Mouse (Mus musculus) spleen, postnatal 14 days (tissue): ENCODE results near the gene Insrr.

Experiments used
- DNase-seq, 2 experiments: peaks; one replicate each; pipeline ENCODE4 v3.0.0; 2021 to 2022; ENCODE audit warnings: low spot score in 2 of 2

The Insrr gene

DNA sequence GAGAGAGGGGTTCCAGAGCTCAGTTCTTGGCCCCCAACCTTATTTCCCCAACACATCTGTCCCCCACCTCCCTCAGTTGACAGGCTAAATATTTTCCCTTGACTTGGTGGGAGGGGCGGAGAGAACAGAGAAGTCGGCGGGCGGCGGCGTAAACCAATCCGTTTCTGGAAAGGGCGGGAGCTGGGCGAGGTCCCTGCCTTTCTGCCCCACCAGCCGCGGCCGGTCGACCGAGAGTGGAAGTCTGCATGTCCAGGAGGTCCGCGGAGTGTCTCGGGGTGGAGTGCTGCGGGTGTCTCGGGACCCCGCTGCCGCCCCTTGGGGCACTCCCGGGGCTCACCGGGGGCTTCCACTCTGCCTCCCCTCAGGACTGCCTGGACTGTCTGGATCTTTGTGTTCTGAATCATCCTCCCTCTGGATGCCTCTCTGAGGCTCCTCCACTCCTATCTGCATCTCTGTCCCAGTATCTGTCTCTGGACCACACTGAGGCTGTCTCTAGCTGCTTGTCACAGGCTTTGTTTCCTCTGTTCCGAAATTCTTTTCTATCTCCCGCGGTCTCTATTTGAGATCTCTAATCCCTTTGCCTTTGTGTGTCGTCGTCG, at the start of gene Insrr:
TSS of gene Insrr (plus strand) at position 216 of the 599 bp plus-strand sequence.
- DNase-seq = no peak

- no peak for DNase-seq
Observed at GRCm38 (mm10) chr3:87748431-87748830, 48.3 kb upstream of the Insrr start, which contains the start of gene Lrrc71. Gene Lrrc71, minus strand, starts transcription at chr3:87748625.

- peak in 1 of 2 experiments; percentile 25 for DNase-seq
Observed at GRCm38 (mm10) chr3:87749036-87749435, 47.7 kb upstream of the Insrr start.

GRCm38 (mm10) chr3:87749977-87750376, 46.8 kb upstream of the Insrr start:
- DNase-seq = no peak

GRCm38 (mm10) chr3:87752567-87752966, 44.2 kb upstream of the Insrr start:
- DNase-seq = no peak

DNA sequence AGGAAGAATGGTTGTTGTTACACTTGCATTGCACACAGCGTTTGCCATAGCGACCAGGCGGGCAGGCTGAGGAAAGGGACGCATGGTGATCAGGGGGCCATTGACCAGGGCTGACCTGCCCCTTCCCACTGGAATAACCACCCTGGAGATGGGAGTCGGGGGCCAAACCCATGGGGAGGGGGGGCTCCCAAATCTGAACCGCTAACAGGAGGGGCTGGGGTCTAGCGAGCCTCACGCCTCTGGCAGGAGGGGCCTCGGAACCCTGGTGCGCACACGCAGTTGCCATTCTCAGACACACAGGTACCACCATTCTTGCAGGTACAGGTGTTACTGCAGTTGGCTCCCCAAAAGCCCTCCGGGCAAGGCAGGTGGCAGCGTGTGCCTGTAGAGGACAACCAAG, 42.9 kb upstream of the Insrr start:
- DNase-seq = no peak

GRCm38 (mm10) chr3:87755964-87756363, 40.8 kb upstream of the Insrr start:
- peak; percentile 59 to 79 for DNase-seq

DNA sequence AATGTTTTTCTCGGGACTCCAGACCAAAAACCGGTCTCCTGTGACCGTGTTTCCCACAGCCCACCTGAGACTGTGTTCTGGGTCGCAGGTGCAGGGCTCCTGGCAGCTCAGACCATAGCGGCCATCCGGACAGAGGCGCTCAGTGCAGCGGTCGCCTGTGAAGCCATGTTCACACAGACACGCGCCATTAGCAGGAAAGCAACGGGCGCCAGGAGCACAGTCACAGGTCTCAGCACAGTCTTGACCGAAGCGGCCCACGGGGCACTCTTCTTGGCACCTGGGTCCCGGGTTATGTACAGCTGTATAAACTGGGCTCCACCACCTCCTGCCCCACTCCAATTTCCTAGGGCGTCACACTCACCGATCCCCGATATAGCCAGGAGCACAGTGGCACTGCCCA, 40.3 kb upstream of the Insrr start:
- DNase-seq = no peak

- DNase-seq = no peak
Observed at GRCm38 (mm10) chr3:87758641-87759040, 38.1 kb upstream of the Insrr start.

GRCm38 (mm10) chr3:87761408-87762375, 35.1 kb upstream of the Insrr start:
- no peak for DNase-seq

DNA sequence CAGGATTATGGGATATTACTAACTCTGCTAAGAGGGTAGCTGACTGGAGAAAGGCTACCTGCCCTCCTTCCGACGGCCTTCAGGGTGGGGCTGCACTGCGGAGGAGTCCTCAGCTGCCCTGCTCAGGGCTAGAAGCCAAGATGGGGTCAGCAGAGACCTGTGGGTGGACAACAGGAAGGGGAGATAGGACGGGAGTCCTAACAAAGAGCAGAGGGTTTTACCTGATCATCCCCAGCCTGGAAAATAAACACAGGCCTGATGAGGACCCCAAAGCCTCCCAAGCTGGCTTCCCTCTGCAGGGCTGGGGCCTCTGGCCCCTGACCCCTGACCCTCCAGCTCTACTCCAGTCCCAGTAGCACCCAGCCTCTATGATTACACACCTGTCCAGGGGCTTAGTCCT, 33.5 kb upstream of the Insrr start:
- no peak for DNase-seq

DNA sequence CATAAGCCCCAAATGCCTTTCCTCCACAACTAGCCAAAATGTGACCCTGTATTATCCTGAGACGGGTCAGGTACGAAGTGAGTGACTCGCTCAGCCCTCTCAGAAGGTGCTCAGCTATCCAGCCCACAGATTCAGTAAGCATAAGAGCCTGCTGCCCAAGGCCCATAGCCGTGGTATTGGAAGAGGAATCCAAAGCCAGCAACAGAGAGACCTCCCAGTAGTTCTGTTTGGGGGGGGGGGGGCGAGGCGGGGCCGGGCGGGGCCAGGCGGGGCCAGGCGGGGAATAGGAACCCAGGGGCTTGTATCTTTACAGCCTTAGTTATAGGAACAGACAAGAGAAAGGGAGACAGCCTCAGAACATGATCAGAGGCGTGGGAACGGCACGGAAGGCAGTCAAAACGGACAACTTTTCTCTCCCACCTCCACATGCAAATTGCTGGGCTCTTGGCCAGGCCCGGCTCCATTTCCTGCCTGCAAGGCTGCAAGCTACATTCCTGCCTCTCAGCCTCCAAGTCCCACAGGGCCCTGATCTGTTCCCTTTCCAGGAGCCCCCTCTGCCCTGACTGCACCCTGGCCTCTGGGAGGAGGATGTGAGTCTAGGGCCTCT, 33.0 kb upstream of the Insrr start:
- peak in 1 of 2 experiments; percentile 23 for DNase-seq

DNA sequence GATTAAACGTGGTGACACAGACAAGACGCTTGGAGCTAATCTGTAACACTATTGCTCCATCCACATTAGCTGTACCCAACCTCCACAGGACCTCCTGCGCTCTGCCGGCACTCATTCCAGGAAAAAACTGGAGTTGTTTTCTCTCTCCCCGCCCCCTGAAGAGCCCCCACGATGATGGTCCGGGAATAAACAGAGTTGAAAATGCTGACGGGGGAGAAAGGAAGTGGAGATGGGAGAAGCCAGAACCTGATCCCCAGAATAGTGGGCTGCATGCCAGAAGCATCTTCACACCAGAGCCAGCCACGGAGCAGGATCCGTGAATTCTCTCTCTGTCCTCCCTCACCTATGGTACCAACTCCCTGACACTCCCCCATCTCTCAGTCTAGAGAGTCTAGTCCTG, 32.2 kb upstream of the Insrr start:
- DNase-seq = no peak

- peak; percentile 32 to 52 for DNase-seq
Observed at GRCm38 (mm10) chr3:87765091-87765490, 31.7 kb upstream of the Insrr start.

DNA sequence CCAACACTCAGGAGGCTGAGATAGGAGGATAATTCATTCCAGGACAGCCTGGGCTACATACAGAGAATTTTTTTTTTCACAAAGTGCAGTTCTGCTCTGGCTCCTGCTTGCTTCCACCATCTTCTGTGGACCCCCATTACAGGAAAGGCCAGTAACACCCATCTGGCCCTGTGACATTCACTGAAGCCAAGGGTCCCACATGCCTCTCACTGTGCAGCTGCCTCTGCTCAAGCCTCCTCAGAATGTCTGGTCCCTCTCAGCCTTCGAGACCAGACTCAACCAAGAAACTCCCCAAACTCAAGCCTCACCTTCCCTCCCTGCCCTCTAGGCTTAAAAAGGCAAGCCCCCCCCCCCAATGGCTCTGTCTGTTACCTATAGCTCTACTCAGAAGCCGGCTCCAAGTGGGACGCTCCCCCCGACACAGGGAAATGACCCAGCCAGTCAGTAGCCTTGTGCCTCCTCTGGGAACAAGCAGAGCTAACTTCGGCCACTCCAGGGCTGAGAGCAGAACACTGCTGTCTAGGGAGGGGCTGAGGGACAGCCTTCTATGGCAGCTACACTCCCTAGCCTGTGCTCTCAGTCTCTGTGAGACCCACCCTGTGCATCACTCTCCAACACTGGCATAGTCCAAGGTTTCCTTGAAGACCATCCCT, 31.0 kb upstream of the Insrr start:
- no peak for DNase-seq

- no peak for DNase-seq
Observed at GRCm38 (mm10) chr3:87766284-87766667, 30.5 kb upstream of the Insrr start.

DNA sequence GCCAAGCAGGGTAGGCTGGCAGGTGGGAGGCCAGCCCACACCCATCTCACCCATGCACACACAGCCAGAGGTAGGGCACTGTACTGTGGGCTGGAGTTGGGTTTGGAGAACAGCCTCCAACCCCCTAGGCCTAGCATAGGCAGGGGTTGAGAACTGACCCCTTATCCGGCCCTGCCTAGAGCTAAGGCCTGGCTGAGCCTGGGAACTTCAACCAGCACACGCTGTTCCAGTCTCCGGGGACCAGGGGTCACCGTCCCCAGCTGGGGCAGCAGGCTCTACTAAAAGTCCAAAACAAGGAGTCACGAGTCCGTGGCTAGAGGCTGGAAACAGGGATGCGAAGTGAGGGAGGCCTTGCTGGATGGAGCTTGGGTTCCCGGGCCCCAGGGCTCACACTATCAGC, 29.0 kb upstream of the Insrr start:
- DNase-seq = no peak

DNA sequence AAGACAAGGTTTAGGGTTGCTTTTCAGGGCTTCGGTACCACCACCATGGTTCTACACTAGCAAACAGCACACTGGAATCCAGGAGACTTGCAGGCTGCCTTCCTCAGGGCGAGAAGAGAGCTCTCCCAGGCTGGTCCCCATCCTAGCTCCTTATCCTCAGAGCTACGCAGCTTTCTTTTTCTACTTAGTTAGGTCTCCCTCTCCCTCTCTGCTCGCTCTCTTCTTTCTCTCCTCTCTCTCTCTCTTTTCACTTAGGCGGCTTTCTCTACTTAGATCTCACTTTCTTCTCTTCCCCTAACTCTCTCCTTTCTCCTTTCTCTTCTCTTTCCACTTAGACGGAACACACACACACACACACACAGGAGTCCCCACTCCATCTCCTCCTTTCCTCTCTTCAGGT, 28.3 kb upstream of the Insrr start:
- DNase-seq = no peak

GRCm38 (mm10) chr3:87768844-87769243, 27.9 kb upstream of the Insrr start:
- peak; percentile 42 to 74 for DNase-seq

DNA sequence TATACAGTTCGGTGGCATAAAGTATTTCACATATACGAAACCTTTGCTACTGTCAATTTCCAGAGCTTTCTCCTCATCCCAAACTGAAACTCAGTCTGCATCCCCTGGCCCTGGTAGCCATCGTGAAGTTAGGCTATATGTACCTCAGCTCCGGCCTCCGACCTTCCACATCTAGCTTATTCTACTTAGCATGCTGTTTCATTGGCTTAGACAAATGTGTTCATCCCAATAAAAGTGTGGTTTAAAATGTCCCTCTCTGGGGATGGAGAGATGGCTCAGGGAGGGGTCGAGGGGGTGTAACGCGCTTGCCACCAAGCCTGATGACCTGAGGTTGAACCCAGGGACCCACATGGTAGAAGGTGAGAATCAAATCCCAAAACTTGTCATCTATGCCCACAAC, 27.2 kb upstream of the Insrr start:
- no peak for DNase-seq

- DNase-seq = peak in 1 of 2 experiments; percentile 30
Observed at GRCm38 (mm10) chr3:87770280-87770679, 26.5 kb upstream of the Insrr start.

DNA sequence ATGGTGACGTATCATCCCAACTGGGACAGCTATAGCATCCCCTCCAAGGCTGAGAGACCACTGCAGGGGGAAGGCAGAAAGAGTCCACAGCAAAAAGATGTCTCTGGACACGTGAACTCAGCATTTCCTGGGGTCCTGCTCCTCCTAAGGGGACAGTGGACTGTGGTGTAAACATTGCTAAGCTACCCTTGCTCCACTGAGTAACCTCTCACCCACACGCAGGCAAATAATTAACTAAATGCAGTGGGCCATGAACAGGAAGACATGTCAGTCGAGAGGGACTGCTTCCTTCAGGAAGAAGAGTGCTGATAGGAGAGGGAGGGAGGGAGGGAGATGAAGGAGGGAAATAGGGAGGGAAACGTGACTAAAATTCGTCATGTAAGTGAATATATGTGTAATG, 25.7 kb upstream of the Insrr start:
- no peak for DNase-seq
